Mouse (Mus musculus) myocyte (in vitro differentiated cells): ENCODE measurements around the gene Lrmda. TPM values are rescaled to one million over a fixed set of nuclear protein-coding genes. Genes with fewer than 3 reads are reported as not detected.

ENCODE experiments used
- H3K27me3 ChIP-seq: one replicate; pipeline ENCODE4 v1.6.1; 2011; ENCODE audit not compliant: control insufficient read depth, insufficient read depth, insufficient read length
- H3K36me3 ChIP-seq: one replicate; pipeline ENCODE4 v1.6.1; 2011; ENCODE audit not compliant: control insufficient read depth, insufficient read depth
- H3K4me2 ChIP-seq: one replicate; pipeline ENCODE4 v1.6.1; 2011; ENCODE audit warnings: low read depth, control low read depth
- H3K4me3 ChIP-seq: one replicate; pipeline ENCODE4 v1.5.1; 2011; ENCODE audit warnings: mild to moderate bottlenecking, control low read depth, moderate library complexity
- H3K79me2 ChIP-seq: one replicate; pipeline ENCODE4 v1.6.1; 2011; ENCODE audit not compliant: control insufficient read depth, insufficient read depth
- H3ac ChIP-seq: one replicate; pipeline ENCODE4 v1.6.1; 2011; ENCODE audit not compliant: control insufficient read depth, insufficient read length
- CEBPB ChIP-seq: IDR thresholded peaks from 2 replicates; pipeline ENCODE4 v1.6.1; 2011; ENCODE audit warnings: mild to moderate bottlenecking, moderate library complexity; ENCODE audit not compliant: poor library complexity, insufficient read depth, severe bottlenecking
- E2F4 ChIP-seq: IDR thresholded peaks from one replicate; pipeline ENCODE4 v1.6.1; 2011; ENCODE audit warnings: mild to moderate bottlenecking, control low read depth, moderate library complexity; ENCODE audit not compliant: insufficient read depth
- MAX ChIP-seq: IDR thresholded peaks from one replicate; pipeline ENCODE4 v1.6.1; 2011; ENCODE audit warnings: low read depth, mild to moderate bottlenecking, control low read depth
- MYOD1 ChIP-seq, 3 experiments: IDR thresholded peaks; one replicate each; pipeline ENCODE4 v1.6.1; 2011; ENCODE audit warnings: control low read depth in 2 of 3, low read depth in 2 of 3, mild to moderate bottlenecking in 2 of 3, moderate library complexity in 1 of 3; ENCODE audit not compliant: insufficient read length in 2 of 3, control insufficient read depth in 1 of 3
- MYOG ChIP-seq, 3 experiments: IDR thresholded peaks; one replicate each; pipeline ENCODE4 v1.6.1; 2011; ENCODE audit warnings: control low read depth in 2 of 3, low read depth in 2 of 3, mild to moderate bottlenecking in 2 of 3; ENCODE audit not compliant: insufficient read length in 2 of 3, control insufficient read depth in 1 of 3, insufficient read depth in 1 of 3
- POLR2A ChIP-seq: IDR thresholded peaks from one replicate; pipeline ENCODE4 v1.6.1; 2011; ENCODE audit warnings: low read depth, mild to moderate bottlenecking, control low read depth, moderate library complexity; ENCODE audit not compliant: insufficient read length
- POLR2AphosphoS2 ChIP-seq: IDR thresholded peaks from one replicate; pipeline ENCODE4 v1.6.1; 2011; ENCODE audit warnings: low read depth, control low read depth; ENCODE audit not compliant: insufficient read length
- REST ChIP-seq: IDR thresholded peaks from one replicate; pipeline ENCODE4 v1.6.1; 2011; ENCODE audit warnings: mild to moderate bottlenecking, control low read depth, moderate library complexity; ENCODE audit not compliant: insufficient read depth, insufficient read length
- SRF ChIP-seq: IDR thresholded peaks from one replicate; pipeline ENCODE4 v1.6.1; 2011; ENCODE audit warnings: low read depth; ENCODE audit not compliant: control insufficient read depth, insufficient read length
- TCF12 ChIP-seq: IDR thresholded peaks from one replicate; pipeline ENCODE4 v1.6.1; 2011; ENCODE audit warnings: mild to moderate bottlenecking, control low read depth; ENCODE audit not compliant: poor library complexity, insufficient read depth, severe bottlenecking
- TCF3 ChIP-seq: IDR thresholded peaks from one replicate; pipeline ENCODE4 v1.6.1; 2011; ENCODE audit warnings: low read depth, control low read depth; ENCODE audit not compliant: insufficient read length
- USF1 ChIP-seq: IDR thresholded peaks from one replicate; pipeline ENCODE4 v1.6.1; 2011; ENCODE audit warnings: low read depth, mild to moderate bottlenecking, control low read depth, moderate library complexity
- polyA plus RNA-seq: library from polyadenylated mRNA; unstranded; fragments of >200 nt; fragmentation: generic; extraction: Trizol; gene quantifications from one replicate; pipeline ENCODE4 v1.2.1, GENCODE M21; 2012; ENCODE audit warnings: missing spikeins

Lrmda gene
- polyA plus RNA-seq, 1 experiment: 1.9 TPM

- H3K4me3 ChIP-seq: no peak overlapping the region
- no peak overlapping the region for H3K4me2 ChIP-seq
- no peak for TF ChIP-seq POLR2A
- no peak for TF ChIP-seq TCF12
- TF ChIP-seq CEBPB: no peak
- no peak for TF ChIP-seq MYOD1 (IDR thresholded peaks at IDR 0.05; ENCODE audit: control insufficient read depth in 1 of 3, insufficient read length in 2 of 3, low read depth in 2 of 3)
- no peak for TF ChIP-seq USF1
- no peak for TF ChIP-seq SRF
- TF ChIP-seq REST: no peak
- TF ChIP-seq MYOG (IDR thresholded peaks at IDR 0.05; ENCODE audit: control insufficient read depth in 1 of 3, insufficient read depth in 1 of 3, insufficient read length in 2 of 3, low read depth in 2 of 3): no peak
- no peak for TF ChIP-seq MAX
- TF ChIP-seq POLR2AphosphoS2: no peak
- TF ChIP-seq TCF3: no peak
- TF ChIP-seq E2F4: no peak
- no peaks in the 10 kb centered on the region for H3K36me3 ChIP-seq
- no peaks in the 10 kb centered on the region for H3K27me3 ChIP-seq
- no peaks in the 10 kb centered on the region for H3K79me2 ChIP-seq
- H3ac ChIP-seq: no peak overlapping the region
Measured at GRCm38 (mm10) chr14:22715581-22716378, 696.3 kb downstream of the Lrmda start.

- no peak overlapping the region for H3K4me3 ChIP-seq
- H3K4me2 ChIP-seq: no peak overlapping the region
- H3K36me3 ChIP-seq: no peaks in the 10 kb centered on the region
- no peaks in the 10 kb centered on the region for H3K79me2 ChIP-seq
- TF ChIP-seq E2F4 (no peak), USF1 (no peak), MYOG (IDR thresholded peaks at IDR 0.05; ENCODE audit: control insufficient read depth in 1 of 3, insufficient read depth in 1 of 3, insufficient read length in 2 of 3, low read depth in 2 of 3) (no peak), TCF3 (no peak), REST (no peak), MYOD1 (IDR thresholded peaks at IDR 0.05; ENCODE audit: control insufficient read depth in 1 of 3, insufficient read length in 2 of 3, low read depth in 2 of 3) (no peak), MAX (no peak), SRF (no peak), POLR2A (no peak), CEBPB (no peak), TCF12 (no peak), POLR2AphosphoS2 (no peak)
- no peaks in the 10 kb centered on the region for H3K27me3 ChIP-seq
- no peak overlapping the region for H3ac ChIP-seq
Measured at GRCm38 (mm10) chr14:22719968-22720367, 700.5 kb downstream of the Lrmda start.

GRCm38 (mm10) chr14:22721845-22722244 is 702.3 kb downstream of the Lrmda start:
- Histone ChIP-seq H3ac (no peak overlapping the region), H3K4me2 (no peak overlapping the region), H3K4me3 (no peak overlapping the region), H3K27me3 (no peaks in the 10 kb centered on the region), H3K36me3 (no peaks in the 10 kb centered on the region), H3K79me2 (no peaks in the 10 kb centered on the region)
- TF ChIP-seq POLR2A: no peak
- TF ChIP-seq MAX: no peak
- TF ChIP-seq TCF3: no peak

- Histone ChIP-seq H3K36me3 (no peaks in the 10 kb centered on the region), H3K4me3 (no peak overlapping the region), H3K27me3 (no peaks in the 10 kb centered on the region), H3K4me2 (no peak overlapping the region), H3ac (no peak overlapping the region), H3K79me2 (no peaks in the 10 kb centered on the region)
- TF ChIP-seq SRF: no peak
- no peak for TF ChIP-seq POLR2AphosphoS2
- TF ChIP-seq REST: no peak
- no peak for TF ChIP-seq CEBPB
- no peak for TF ChIP-seq TCF3
- no peak for TF ChIP-seq MYOG (IDR thresholded peaks at IDR 0.05; ENCODE audit: control insufficient read depth in 1 of 3, insufficient read depth in 1 of 3, insufficient read length in 2 of 3, low read depth in 2 of 3)
- no peak for TF ChIP-seq USF1
- TF ChIP-seq TCF12: no peak
- TF ChIP-seq MYOD1 (IDR thresholded peaks at IDR 0.05; ENCODE audit: control insufficient read depth in 1 of 3, insufficient read length in 2 of 3, low read depth in 2 of 3): no peak
- no peak for TF ChIP-seq E2F4
- no peak for TF ChIP-seq MAX
- no peak for TF ChIP-seq POLR2A
Measured at GRCm38 (mm10) chr14:22727548-22727947, 708.0 kb downstream of the Lrmda start.
